Mouse (Mus musculus): ENCODE data around the gene Sapcd1. TPM values are rescaled to one million over a fixed set of nuclear protein-coding genes. Genes with fewer than 3 reads are reported as not detected.

Gene Sapcd1
- polyA plus RNA-seq, 1 experiment from 2014 or later = 3.2 TPM

DNA sequence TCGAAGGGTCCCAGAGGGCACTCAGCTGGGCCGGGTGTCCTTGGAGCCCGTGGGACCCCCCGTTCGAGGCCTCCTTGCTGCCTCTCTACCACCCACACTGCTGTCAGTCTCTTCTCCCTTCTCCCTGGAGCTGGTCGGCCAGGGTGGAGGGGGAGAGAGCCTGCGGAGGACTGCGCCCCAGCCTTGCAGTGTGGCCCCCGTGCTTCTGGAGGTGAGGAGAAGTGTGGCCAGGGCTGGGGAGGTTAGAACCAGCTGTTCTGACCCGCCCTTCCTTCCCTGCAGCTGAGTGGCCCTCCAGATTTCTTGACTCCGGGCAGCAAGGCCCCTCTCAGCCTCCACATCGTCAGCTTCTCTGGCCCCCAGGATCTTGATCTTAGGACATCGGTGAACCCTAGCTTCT lies 3.6 kb downstream of the Sapcd1 start:
- Histone ChIP-seq H3K4me1 (replicated peaks; ENCODE audit: control insufficient read depth, insufficient read depth, low read length) (no peaks in the 10 kb centered on the region; the same call in 1 of the 2 replicates), H3K36me3 (ENCODE audit: control insufficient read depth, insufficient read depth) (no peaks in the 10 kb centered on the region), H3K9me3 (ENCODE audit: control insufficient read depth) (no peaks in the 10 kb centered on the region), H3K27me3 (replicated peaks; ENCODE audit: control insufficient read depth, insufficient read depth, low read length) (no peaks in the 10 kb centered on the region), H3K4me2 (replicated peaks; ENCODE audit: low read depth) (no peak overlapping the region), H3K9ac (ENCODE audit: low read depth, low read length) (0 out of 2 replicates have a peak overlapping the region, but pooled peaks have one; percentile 8), H3K27ac (ENCODE audit: low read depth, low read length) (no peak overlapping the region), H3K4me3 (ENCODE audit: low read depth, low read length) (no peak overlapping the region)
- no peak for TF ChIP-seq CTCF (IDR thresholded peaks at IDR 0.05; ENCODE audit: low read depth)
- 66% methylated on average over 13 of the region's 13 CpGs for WGBS
- ATAC-seq = no peak

DNA sequence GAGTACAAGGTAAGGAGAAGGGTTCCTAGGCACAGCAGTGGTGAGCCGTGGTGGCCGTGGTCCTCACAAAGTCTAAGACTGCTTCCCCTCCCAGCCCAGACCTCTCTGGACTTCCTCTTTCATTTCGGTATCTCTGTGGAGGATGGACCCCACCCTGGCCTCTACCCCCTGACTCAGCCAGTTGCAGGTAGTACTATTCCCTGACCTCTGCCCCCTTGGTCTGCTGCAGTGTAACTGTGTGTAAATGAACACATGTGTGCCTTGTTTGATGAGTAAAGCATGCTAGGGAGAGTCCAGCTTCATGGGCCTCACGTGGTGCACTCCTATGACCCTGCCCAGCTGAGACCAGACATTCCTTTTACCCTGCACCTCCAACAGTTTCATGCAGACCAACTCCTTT lies 4.1 kb downstream of the Sapcd1 start:
- peak; percentile 77 for ATAC-seq
- H3K9ac ChIP-seq (ENCODE audit: low read depth, low read length) = 0 out of 2 replicates have a peak overlapping the region, but pooled peaks have one; percentile 8

DNA sequence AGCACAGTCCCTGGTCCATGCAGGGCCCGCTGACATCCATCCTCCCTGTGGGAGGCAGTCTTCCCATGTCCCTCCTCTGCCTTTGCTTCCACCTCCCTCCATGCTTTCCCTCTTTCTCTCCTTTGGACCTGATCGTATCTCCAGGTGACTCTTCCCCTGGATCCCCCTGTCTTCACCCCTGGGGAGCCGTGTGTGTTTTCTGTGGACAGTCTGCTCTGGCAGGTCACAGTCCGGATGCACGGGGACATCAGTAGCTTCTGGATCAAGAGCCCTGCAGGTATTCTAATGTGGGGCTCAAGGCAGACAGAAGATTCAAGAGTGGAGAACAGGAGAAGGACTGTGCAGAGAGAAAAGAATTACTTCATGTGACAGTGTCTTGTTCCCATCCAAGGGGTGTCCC lies 4.6 kb downstream of the Sapcd1 start:
- H3K4me2 ChIP-seq (replicated peaks; ENCODE audit: low read depth) = no peak overlapping the region
- H3K27me3 ChIP-seq (replicated peaks; ENCODE audit: control insufficient read depth, insufficient read depth, low read length) = no peaks in the 10 kb centered on the region
- H3K9ac ChIP-seq (ENCODE audit: low read depth, low read length) = no peak overlapping the region
- H3K4me3 ChIP-seq (ENCODE audit: low read depth, low read length) = no peak overlapping the region
- no peaks in the 10 kb centered on the region for H3K36me3 ChIP-seq (ENCODE audit: control insufficient read depth, insufficient read depth)
- 84% methylated on average over 5 of the region's 5 CpGs for WGBS
- ATAC-seq = no peak
- H3K27ac ChIP-seq (ENCODE audit: low read depth, low read length) = no peak overlapping the region; the same call in 1 of the 2 replicates
- H3K9me3 ChIP-seq (ENCODE audit: control insufficient read depth) = no peaks in the 10 kb centered on the region
- peak; percentile 33 for TF ChIP-seq CTCF (IDR thresholded peaks at IDR 0.05; ENCODE audit: low read depth)
- no peaks in the 10 kb centered on the region; the same call in 1 of the 2 replicates for H3K4me1 ChIP-seq (replicated peaks; ENCODE audit: control insufficient read depth, insufficient read depth, low read length)

More for the DNA sequence above, 4.1 kb downstream of the Sapcd1 start:
- no peak overlapping the region for H3K4me3 ChIP-seq (ENCODE audit: low read depth, low read length)
- H3K27me3 ChIP-seq (replicated peaks; ENCODE audit: control insufficient read depth, insufficient read depth, low read length) = no peaks in the 10 kb centered on the region
- no peak for TF ChIP-seq CTCF (IDR thresholded peaks at IDR 0.05; ENCODE audit: low read depth)
- H3K4me2 ChIP-seq (replicated peaks; ENCODE audit: low read depth) = peak overlapping the region; percentile 27; the same call in 1 of the 2 replicates
- H3K4me1 ChIP-seq (replicated peaks; ENCODE audit: control insufficient read depth, insufficient read depth, low read length) = no peaks in the 10 kb centered on the region; the same call in 1 of the 2 replicates
- no peak overlapping the region; the same call in 1 of the 2 replicates for H3K27ac ChIP-seq (ENCODE audit: low read depth, low read length)
- 31% methylated on average over 4 of the region's 4 CpGs for WGBS
- H3K36me3 ChIP-seq (ENCODE audit: control insufficient read depth, insufficient read depth) = no peaks in the 10 kb centered on the region
- H3K9me3 ChIP-seq (ENCODE audit: control insufficient read depth) = no peaks in the 10 kb centered on the region

DNA sequence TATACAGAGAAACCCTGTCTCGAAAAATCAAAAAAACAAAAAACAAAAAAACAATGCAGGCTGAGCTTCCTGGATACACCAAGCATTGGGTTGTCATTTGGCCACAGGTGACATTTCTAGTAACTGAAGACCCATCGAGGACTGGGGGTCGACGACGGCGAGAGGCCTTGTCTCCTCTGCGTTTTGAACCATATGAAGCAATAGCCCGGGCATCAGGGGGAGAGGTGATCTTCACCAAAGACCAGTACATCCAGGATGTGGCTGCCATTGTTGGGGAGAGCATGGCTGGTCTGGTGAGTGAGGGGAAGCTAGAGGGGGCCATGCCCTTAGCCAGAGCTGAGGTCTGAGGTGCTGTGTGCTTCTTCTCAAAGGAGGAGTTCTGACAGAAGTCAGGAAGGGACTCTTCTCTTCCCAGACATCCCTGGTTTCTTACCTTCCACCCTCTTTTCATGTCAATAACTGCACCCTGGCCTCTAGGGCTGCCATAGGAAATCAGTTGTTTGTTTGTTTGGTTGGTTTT lies 5.2 kb downstream of the Sapcd1 start:
- Histone ChIP-seq H3K9me3 (ENCODE audit: control insufficient read depth) (no peaks in the 10 kb centered on the region), H3K4me2 (replicated peaks; ENCODE audit: low read depth) (no peak overlapping the region), H3K4me3 (ENCODE audit: low read depth, low read length) (no peak overlapping the region), H3K36me3 (ENCODE audit: control insufficient read depth, insufficient read depth) (no peaks in the 10 kb centered on the region), H3K27me3 (replicated peaks; ENCODE audit: control insufficient read depth, insufficient read depth, low read length) (no peaks in the 10 kb centered on the region), H3K27ac (ENCODE audit: low read depth, low read length) (no peak overlapping the region), H3K9ac (ENCODE audit: low read depth, low read length) (no peak overlapping the region), H3K4me1 (replicated peaks; ENCODE audit: control insufficient read depth, insufficient read depth, low read length) (no peaks in the 10 kb centered on the region; the same call in 1 of the 2 replicates)
- ATAC-seq = no peak
- 95% methylated on average over 8 of the region's 8 CpGs for WGBS
- no peak for TF ChIP-seq CTCF (IDR thresholded peaks at IDR 0.05; ENCODE audit: low read depth)

- H3K27ac ChIP-seq (ENCODE audit: low read depth, low read length) = no peak overlapping the region
- no peak overlapping the region for H3K4me2 ChIP-seq (replicated peaks; ENCODE audit: low read depth)
- H3K4me3 ChIP-seq (ENCODE audit: low read depth, low read length) = no peak overlapping the region
- no peak overlapping the region for H3K9ac ChIP-seq (ENCODE audit: low read depth, low read length)
- H3K9me3 ChIP-seq (ENCODE audit: control insufficient read depth) = no peaks in the 10 kb centered on the region
- WGBS = 25% methylated on average over 6 of the region's 6 CpGs
- H3K36me3 ChIP-seq (ENCODE audit: control insufficient read depth, insufficient read depth) = no peaks in the 10 kb centered on the region
- no peak for ATAC-seq
- H3K4me1 ChIP-seq (replicated peaks; ENCODE audit: control insufficient read depth, insufficient read depth, low read length) = no peaks in the 10 kb centered on the region; the same call in 1 of the 2 replicates
- no peaks in the 10 kb centered on the region for H3K27me3 ChIP-seq (replicated peaks; ENCODE audit: control insufficient read depth, insufficient read depth, low read length)
- 0 out of 2 replicates have a peak, but pooled peaks have one; percentile 16 for TF ChIP-seq CTCF (IDR thresholded peaks at IDR 0.05; ENCODE audit: low read depth)
Observed at GRCm38 (mm10) chr17:35021842-35022477, 5.9 kb downstream of the Sapcd1 start.

GRCm38 (mm10) chr17:35021163-35021808 lies 6.5 kb downstream of the Sapcd1 start:
- Histone ChIP-seq H3K36me3 (ENCODE audit: control insufficient read depth, insufficient read depth) (peaks cover 1% of the 10 kb centered on the region; the same call in 1 of the 2 replicates), H3K9me3 (ENCODE audit: control insufficient read depth) (no peaks in the 10 kb centered on the region), H3K4me3 (ENCODE audit: low read depth, low read length) (no peak overlapping the region), H3K27me3 (replicated peaks; ENCODE audit: control insufficient read depth, insufficient read depth, low read length) (no peaks in the 10 kb centered on the region), H3K4me1 (replicated peaks; ENCODE audit: control insufficient read depth, insufficient read depth, low read length) (peaks cover 6% of the 10 kb centered on the region), H3K27ac (ENCODE audit: low read depth, low read length) (no peak overlapping the region), H3K4me2 (replicated peaks; ENCODE audit: low read depth) (peak overlapping the region; percentile 14; the same call in 1 of the 2 replicates), H3K9ac (ENCODE audit: low read depth, low read length) (no peak overlapping the region)
- peak; percentile 99 for TF ChIP-seq CTCF (IDR thresholded peaks at IDR 0.05; ENCODE audit: low read depth)
- 14% methylated on average over 17 of the region's 17 CpGs for WGBS
- ATAC-seq = no peak
